Mouse (Mus musculus) retina, postnatal 1 day (tissue): Measurements from ENCODE around the gene Gm20388.

Experiments
- DNase-seq: peaks from one replicate; pipeline ENCODE4 v3.0.0-alpha.2; 2012

Gm20388 gene

GRCm38 (mm10) chr8:120887254-120887653 is 976.6 kb downstream of the Gm20388 start:
- no peak for DNase-seq

DNA sequence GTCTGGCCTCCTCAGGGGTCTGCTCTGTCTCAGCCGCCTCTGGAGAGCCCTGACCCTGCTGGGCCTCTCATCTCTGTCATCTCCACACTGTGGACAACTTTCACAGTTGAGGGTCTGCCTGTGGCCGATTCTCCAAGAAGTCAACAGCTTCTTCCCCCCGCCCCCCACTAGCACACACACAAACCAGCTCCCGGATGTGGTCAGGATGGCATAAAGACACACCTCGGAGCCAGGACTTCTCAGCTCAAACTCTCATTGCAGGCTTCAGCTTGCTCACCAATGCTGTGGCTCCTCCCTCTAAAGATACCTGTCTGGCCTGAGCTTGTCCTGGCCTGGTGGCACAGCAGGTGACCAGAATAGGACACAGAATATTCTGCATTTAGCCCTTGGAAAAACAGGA is 977.4 kb downstream of the Gm20388 start:
- no peak for DNase-seq

DNA sequence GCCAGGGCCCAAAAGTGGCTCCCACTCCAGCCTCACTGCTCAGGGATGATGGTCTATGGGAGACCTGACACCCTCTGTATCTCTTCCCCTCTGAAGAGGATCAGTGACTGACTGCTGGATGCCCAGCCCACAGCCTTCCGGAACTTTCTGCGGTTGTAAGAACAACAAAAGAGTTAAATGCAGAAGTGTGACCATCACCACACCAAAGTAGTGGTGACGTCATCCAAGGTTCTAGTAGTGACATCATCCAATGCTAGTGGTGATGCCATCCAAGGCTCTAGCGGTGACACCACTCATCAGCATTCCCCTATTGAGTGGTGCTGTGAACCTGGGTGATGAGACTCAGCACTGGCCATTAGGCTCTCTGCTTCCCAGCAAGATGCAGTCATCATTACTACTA is 978.5 kb downstream of the Gm20388 start:
- no peak for DNase-seq

DNA sequence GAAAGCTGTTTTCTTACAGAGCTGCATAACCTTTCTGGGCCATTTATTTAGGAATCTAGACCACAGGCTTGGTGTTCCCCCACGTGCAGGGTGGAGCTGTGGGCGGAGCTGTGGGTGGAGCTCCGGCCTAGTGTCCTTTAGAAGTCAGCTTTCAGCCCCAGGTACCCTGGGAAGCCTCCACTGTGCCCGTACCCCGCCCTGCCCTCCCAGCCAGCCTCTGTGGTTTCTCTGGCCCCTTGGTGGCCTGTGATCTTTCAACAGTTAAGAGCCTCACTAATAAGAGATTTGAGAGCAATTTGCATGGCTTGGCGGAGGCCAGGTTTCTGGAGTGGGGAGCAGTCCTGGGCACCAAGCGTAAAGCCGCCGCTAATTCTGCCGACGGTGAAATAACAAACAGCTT is 979.4 kb downstream of the Gm20388 start:
- DNase-seq, result peak; percentile 32

DNA sequence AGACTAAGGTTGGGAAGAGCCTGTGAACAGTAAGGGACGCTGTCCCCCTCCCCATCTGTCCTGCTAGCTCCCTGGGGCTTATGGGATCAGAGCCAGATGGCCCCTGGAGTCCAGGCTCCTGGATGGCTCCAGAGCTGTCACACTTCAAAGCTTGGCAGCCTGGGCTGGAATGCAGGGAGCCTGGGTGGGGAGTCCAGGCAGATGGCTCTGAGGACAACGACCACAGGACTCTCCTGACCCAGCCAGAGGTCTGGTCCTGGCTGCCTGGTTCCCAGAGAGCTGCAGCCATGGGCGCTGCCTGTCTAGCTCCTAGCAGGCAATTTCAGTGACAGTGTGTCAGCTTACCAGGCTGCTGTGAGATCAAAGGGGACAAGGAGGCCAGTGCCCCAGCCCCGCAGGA is 984.4 kb downstream of the Gm20388 start:
- peak; percentile 75 for DNase-seq

DNA sequence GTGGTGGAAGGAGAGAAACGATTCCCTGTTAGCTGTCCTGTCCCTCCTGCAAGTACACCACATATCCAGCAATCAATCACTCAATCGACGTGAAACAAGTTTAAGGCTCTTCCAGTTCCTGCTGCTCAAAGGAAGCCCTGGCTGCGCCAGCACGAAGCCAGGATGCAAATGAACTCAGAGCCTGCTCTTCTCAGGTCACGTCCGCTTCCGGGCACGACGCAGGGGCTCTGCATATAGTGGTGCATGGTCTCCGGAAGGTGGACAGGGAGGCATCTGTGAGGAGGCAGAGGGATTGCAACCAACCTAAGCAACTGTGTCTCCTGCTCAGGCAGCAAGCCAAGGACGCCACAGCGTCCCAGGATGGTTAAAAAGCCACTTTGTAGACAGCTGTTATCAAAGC is 985.0 kb downstream of the Gm20388 start:
- no peak for DNase-seq

DNA sequence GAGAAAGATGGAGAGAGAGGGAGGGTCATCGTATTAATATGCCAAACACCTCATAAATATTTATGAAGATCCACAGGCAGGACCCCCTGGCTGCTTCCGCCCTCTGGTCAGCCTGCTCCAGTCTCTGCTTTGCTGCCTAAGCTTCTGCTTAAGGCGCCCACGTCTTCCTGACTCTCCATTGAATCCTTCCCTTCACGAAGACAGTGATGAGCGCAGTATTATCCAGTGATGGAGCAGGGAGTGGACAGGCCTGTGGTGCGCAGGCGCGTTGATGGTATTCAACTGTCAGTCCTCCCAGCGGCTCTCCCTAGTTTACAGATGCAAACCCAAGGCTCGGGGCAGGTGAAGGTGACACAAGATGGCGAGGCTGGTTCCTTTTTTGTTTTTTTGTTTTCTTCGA is 985.6 kb downstream of the Gm20388 start:
- DNase-seq, result peak; percentile 35

- DNase-seq, result peak; percentile 63
Measured at GRCm38 (mm10) chr8:120898008-120898407, 987.4 kb downstream of the Gm20388 start.

GRCm38 (mm10) chr8:120898828-120899407 is 988.3 kb downstream of the Gm20388 start:
- DNase-seq, result no peak

DNA sequence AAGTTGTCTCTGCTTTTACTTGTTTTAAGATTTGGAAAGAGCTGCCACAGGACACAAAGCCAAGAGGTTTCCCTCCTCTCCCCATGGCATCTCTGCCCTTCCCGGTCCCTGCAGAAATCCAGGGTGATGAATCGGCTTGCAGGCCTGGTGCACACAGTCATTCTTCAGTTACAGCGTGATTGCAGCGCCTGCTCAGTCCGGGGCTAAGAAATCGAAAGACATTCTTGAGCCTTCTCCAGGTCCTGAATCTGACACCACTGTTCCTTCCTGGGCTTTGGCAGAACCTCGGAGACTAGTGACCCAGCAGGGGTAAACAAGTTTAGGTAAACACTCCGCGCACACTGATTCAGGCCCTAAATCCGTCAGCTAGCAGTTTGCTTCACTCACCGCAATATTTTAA is 991.7 kb downstream of the Gm20388 start:
- DNase-seq, result no peak

- no peak for DNase-seq
Measured at GRCm38 (mm10) chr8:120907671-120908070, 997.0 kb downstream of the Gm20388 start.

GRCm38 (mm10) chr8:120910936-120911335 is 1000.3 kb downstream of the Gm20388 start:
- DNase-seq, result no peak

DNA sequence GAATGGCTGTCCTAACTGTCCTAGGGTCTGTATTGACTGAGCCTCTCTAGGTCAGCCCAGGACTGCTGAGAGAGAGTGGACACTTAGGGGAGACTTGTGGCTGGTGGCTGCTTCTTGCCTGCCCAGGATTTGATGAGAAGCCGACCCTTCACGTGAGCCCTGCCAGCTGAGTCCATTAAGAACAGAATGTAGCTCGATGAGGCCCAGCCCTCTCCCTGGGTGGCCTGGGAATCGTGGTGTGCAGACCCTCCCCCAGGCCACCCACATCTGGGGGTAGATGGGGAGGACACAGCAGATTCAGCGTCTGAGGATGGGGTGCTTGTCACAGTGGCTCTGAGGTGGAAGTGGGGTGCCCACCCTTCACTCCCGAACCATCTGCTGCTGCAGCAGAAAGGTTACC is 1001.8 kb downstream of the Gm20388 start:
- DNase-seq, result no peak

- DNase-seq, result no peak
Measured at GRCm38 (mm10) chr8:120916831-120917435, 1006.3 kb downstream of the Gm20388 start.

- no peak for DNase-seq
Measured at GRCm38 (mm10) chr8:120920527-120920926, 1009.9 kb downstream of the Gm20388 start.

DNA sequence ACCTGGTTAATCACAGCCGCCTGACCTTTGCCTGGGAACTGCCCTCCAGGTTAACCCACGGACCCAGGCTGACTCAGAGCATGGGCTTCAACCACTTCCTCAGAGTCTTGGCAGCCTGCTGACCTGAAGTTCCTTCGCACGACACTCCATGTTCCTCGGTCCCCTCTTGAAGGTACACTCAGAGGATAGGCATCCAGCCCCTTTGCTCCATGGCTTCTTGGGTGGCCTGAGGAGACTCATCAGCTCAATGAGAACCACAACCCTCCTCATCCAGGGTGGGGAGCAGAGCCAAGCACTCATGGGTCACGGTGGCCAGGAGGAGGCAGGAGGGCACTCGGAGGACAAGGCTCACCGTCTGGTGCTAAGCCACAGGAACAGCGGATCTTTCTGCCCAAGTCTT is 1015.6 kb downstream of the Gm20388 start:
- no peak for DNase-seq

- DNase-seq, result no peak
Measured at GRCm38 (mm10) chr8:120928082-120928481, 1017.4 kb downstream of the Gm20388 start.

DNA sequence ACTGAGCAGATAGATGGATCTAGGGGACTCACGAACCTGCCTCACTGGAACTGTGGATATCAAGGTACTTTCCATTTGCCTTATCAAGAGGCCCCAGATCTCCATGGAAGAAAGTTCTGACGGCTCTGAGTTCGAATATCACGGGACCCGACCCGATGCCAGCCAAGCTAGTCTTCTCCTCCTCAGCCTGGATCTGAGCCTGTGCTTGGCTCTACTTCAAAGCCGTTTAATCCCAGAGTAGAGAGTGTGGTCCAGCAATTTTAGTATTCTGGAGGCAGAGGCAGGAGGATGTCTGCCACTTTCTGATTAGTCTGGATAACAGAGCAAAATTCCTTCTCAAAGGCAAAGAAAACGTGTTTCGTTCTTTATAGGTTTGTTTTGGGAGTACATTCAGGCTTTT is 1024.0 kb downstream of the Gm20388 start:
- DNase-seq, result no peak

DNA sequence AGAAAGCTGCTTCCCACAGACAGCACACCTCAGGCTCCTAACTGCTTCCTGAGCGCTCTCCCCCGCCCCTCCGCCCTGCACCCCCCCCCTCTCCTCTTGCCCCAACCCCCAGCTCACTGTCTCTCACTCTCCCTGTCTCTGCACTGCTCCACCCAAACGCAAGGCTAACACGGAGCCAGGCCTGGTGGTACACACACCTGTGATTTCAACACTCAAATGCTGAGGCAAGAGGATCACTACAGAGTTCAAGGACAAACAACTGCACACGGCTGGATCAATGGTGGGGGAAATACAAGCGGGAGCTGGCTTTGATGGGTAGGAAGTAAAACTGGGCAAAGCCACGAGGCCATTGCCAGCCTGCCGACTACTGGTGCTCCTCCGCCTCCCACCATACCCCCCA is 1026.0 kb downstream of the Gm20388 start:
- no peak for DNase-seq

DNA sequence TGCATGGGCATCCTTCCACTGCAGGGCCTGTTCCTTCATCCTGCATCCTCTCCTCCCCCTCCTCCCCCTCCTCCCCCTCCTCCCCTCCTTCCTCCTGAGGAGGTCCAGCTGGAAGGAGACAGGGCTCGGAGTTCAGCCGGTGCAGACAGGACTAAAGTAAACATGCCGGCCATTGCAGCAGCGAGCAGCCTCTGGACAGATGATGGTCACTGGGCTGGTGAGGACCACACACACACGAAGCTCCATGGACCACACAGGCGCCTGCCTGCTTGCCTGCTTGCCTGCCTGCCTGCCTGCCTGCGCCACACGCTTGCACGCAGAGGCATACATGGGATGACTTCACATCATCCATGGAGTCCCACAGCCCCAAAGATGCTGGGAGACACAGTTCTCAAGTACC is 1026.8 kb downstream of the Gm20388 start:
- DNase-seq, result no peak

GRCm38 (mm10) chr8:120940287-120940686 is 1029.6 kb downstream of the Gm20388 start:
- peak; percentile 57 for DNase-seq

DNA sequence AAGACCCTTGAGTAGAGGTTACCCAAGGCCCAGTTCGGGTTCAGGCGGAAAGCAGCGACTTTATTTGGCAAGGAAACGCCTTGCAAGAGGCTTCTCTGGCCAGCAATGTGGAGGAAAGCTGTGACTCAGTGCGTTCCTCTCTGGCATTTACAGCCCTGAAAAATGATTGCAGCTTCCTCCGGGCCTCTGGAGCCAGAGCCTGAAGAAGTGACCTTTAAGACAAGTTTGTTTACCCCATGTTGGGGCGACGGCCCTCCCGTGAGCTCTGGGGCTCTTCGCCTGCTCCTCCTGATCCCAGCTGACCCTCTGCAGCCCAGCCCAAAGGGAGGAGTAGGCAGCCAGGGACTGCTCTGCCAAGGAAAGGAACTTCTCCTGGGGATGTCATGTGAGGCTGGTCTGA is 1036.6 kb downstream of the Gm20388 start:
- DNase-seq, result no peak

GRCm38 (mm10) chr8:120948050-120948595 is 1037.5 kb downstream of the Gm20388 start:
- DNase-seq, result no peak

- DNase-seq, result peak; percentile 52
Measured at GRCm38 (mm10) chr8:120948620-120949491, 1038.2 kb downstream of the Gm20388 start.
